Mouse (Mus musculus) E14TG2a.4 (cell line): ENCODE measurements around the gene Nemf.

Experiments
- CTCF ChIP-seq: conservative IDR thresholded peaks from 2 replicates; pipeline ENCODE4 v1.5.1; 2014; ENCODE audit warnings: low read length
- NANOG ChIP-seq: IDR thresholded peaks from 2 replicates; pipeline ENCODE4 v1.6.1; 2014; ENCODE audit warnings: borderline replicate concordance, low read length, mixed read lengths

- TF ChIP-seq CTCF, result no peak
- no peak for TF ChIP-seq NANOG
Measured at GRCm38 (mm10) chr12:69365757-69366156, 8.8 kb upstream of the Nemf start.
